Mouse (Mus musculus): Measurements from ENCODE around the gene 2410004P03Rik.

DNA sequence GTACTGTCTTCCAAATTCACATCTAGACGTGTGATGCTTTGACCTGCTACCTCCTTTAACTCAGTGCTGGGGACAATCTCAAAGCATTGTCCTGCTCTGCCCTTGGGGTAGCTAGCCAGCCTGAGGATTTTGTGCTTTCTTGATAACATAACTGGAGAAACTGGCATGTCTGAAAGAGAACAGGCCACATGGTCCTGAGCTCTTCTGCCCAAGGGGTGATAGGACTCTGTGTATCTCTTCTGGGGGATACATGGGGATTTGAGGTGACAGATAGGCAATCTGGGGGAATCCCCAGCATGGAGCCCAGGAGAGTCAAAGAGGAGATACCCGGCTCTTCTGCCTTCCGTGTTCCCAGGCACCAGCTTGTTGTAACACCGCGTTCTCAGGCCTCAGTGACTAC, 23.1 kb upstream of the 2410004P03Rik start:
- TF ChIP-seq CTCF (IDR thresholded peaks at IDR 0.05; ENCODE audit: borderline replicate concordance, control insufficient read depth, extremely low read depth, insufficient read depth, low read length, poor library complexity): no peak
- no peak for TF ChIP-seq POLR2A (IDR thresholded peaks at IDR 0.05; ENCODE audit: control insufficient read depth, extremely low read depth, insufficient read depth, low read length, poor library complexity)
